8 mouse cellular contexts compared by ENCODE assay signal in genomic region chr3:122471017-122471721, GRCm38 (mm10).
DNase-seq lines count a peak whose midpoint lies in the region; ATAC-seq and TF ChIP-seq lines count a peak whose summit lies in the region.

No protein-coding gene starts in this region.

- ATAC-seq in forebrain, postnatal 0 days, result peak; percentile 30
- no peak for ATAC-seq in forebrain, embryonic 11.5 days (replicated peaks; ENCODE audit: low FRiP score)
- no peak for ATAC-seq in lung, embryonic 15.5 days (ENCODE audit: borderline replicate concordance, extremely low read depth, low FRiP score, low TSS enrichment)

- H3K27me3 ChIP-seq in forebrain, postnatal 0 days (ENCODE audit: insufficient read depth, low read length), result no peaks in the 10 kb centered on the region
- H3K27me3 ChIP-seq in forebrain, embryonic 11.5 days (ENCODE audit: control insufficient read depth, insufficient read depth, low read length), result no peaks in the 10 kb centered on the region
- no peaks in the 10 kb centered on the region for H3K27me3 ChIP-seq in lung, embryonic 15.5 days

- no peak for TF ChIP-seq CTCF in forebrain, postnatal 0 days (IDR thresholded peaks at IDR 0.05; ENCODE audit: low read depth)

- H3K27ac ChIP-seq in forebrain, postnatal 0 days (ENCODE audit: low read depth, low read length), result no peak overlapping the region
- no peak overlapping the region for H3K27ac ChIP-seq in forebrain, embryonic 11.5 days (ENCODE audit: low read depth, low read length)
- H3K27ac ChIP-seq in lung, embryonic 15.5 days, result 0 out of 2 replicates have a peak overlapping the region, but pooled peaks have one; percentile 12

- H3K4me2 ChIP-seq in forebrain, postnatal 0 days (ENCODE audit: low read depth), result no peak overlapping the region
- no peak overlapping the region for H3K4me2 ChIP-seq in forebrain, embryonic 11.5 days (ENCODE audit: low read depth, low read length, severe bottlenecking)
- no peak overlapping the region for H3K4me2 ChIP-seq in lung, embryonic 15.5 days

- no peaks in the 10 kb centered on the region for H3K9me3 ChIP-seq in forebrain, postnatal 0 days (ENCODE audit: low read length)
- H3K9me3 ChIP-seq in forebrain, embryonic 11.5 days (ENCODE audit: control insufficient read depth, low read length), result no peaks in the 10 kb centered on the region
- no peaks in the 10 kb centered on the region for H3K9me3 ChIP-seq in lung, embryonic 15.5 days

- no peak overlapping the region for H3K4me3 ChIP-seq in forebrain, postnatal 0 days (ENCODE audit: low read depth, low read length)
- H3K4me3 ChIP-seq in forebrain, embryonic 11.5 days (ENCODE audit: low read depth, low read length), result no peak overlapping the region
- H3K4me3 ChIP-seq in lung, embryonic 15.5 days, result no peak overlapping the region

- H3K36me3 ChIP-seq in forebrain, postnatal 0 days (ENCODE audit: insufficient read depth), result no peaks in the 10 kb centered on the region
- H3K36me3 ChIP-seq in forebrain, embryonic 11.5 days (ENCODE audit: control insufficient read depth, insufficient read depth, low read length), result no peaks in the 10 kb centered on the region
- no peaks in the 10 kb centered on the region for H3K36me3 ChIP-seq in lung, embryonic 15.5 days

- H3K4me1 ChIP-seq in forebrain, postnatal 0 days (ENCODE audit: insufficient read depth), result peaks cover 11% of the 10 kb centered on the region
- peaks cover 10% of the 10 kb centered on the region for H3K4me1 ChIP-seq in forebrain, embryonic 11.5 days (replicated peaks; ENCODE audit: control insufficient read depth, insufficient read depth, low read length)
- peaks cover 59% of the 10 kb centered on the region for H3K4me1 ChIP-seq in lung, embryonic 15.5 days

- no peak overlapping the region for H3K9ac ChIP-seq in forebrain, postnatal 0 days
- no peak overlapping the region for H3K9ac ChIP-seq in forebrain, embryonic 11.5 days (ENCODE audit: low read length)
- no peak overlapping the region for H3K9ac ChIP-seq in lung, embryonic 15.5 days

- 71% methylated on average over 12 of the region's 12 CpGs for WGBS in forebrain, postnatal 0 days
- 68% methylated on average over 12 of the region's 12 CpGs for WGBS in forebrain, embryonic 11.5 days
- 62% methylated on average over 12 of the region's 12 CpGs for WGBS in lung, embryonic 15.5 days

- DNase-seq in forebrain, postnatal 0 days, result no peak
- no peak for DNase-seq in forebrain, embryonic 11.5 days (ENCODE audit: low spot score)
- DNase-seq in ES-CJ7 (ENCODE audit: low read depth, low spot score) (peak; percentile 34), liver (no peak)
- peak; percentile 64 for DNase-seq in cerebellum, adult 8-10 months
- DNase-seq in layer of hippocampus, postnatal 10 days (ENCODE audit: low spot score in 2 of 2), result no peak
- DNase-seq in spleen, postnatal 36 days (ENCODE audit: low spot score in 2 of 2), result no peak

Comparison
In these comparisons a context has a peak if more than half of its experiments do, and no peak if none do; other contexts are left out.
1. DNase-seq: peak in ES-CJ7 (single experiment) and cerebellum, adult 8-10 months (single experiment); none in forebrain, postnatal 0 days (single experiment), forebrain, embryonic 11.5 days (single experiment), layer of hippocampus, postnatal 10 days (0 of 2), liver (single experiment) and spleen, postnatal 36 days (0 of 2).